Mouse (Mus musculus) adrenal gland, adult 18-20 months (tissue): Measurements from ENCODE around the gene Ccdc121. TPM values are rescaled to one million over a fixed set of nuclear protein-coding genes. Genes with fewer than 3 reads are reported as not detected.
"Not testable (repeated sequence)": the region's sequence is repeated elsewhere in the genome, so short reads cannot be mapped to it uniquely, and the experiment has no call there.

Experiments used
- DNase-seq, 2 experiments: peaks; one replicate each; pipeline ENCODE4 v3.0.0; 2021 to 2022; ENCODE audit warnings: low spot score in 2 of 2
- total RNA-seq, 2 experiments: library from RNA; stranded (reverse); gene quantifications; 1 replicate in 1 of 2; 2 replicates in 1 of 2; pipeline ENCODE4 v1.2.3; 2021

Gene Ccdc121
- total RNA-seq, 2 experiments from 2014 or later: not detected

DNA sequence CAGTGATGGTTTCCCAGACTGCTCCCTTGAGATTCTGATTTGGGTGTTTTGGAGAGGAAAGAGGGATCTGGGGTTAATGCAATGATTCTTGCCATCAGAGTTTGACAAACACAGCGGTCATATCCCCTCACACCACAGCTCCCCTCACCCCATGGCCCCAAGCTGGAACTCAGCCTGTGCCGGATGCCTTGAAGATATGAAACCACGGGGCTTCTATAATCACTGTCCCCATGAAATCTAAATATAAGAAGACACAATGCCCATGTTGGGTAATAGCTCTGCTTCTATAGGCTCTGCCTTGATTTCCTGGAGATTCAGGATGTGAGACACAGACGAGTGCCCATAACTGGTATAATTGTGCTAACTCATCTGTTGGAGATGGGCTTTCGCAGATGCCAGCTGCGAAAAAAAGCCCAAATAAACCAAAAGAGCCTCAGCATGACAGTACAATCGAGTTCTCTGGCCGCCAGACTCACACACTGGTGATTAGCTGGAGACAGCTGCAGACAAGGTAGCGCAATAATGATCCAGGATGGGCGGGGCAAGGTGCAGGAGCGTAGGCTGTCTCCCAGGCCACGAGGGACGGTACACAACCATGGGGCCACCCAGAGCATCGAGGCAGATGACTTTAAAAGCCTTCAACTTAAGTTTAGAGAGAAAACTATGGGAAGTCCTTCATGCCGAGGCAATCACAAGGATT is 1.3 kb upstream of the Ccdc121 start:
- no peak for DNase-seq

DNA sequence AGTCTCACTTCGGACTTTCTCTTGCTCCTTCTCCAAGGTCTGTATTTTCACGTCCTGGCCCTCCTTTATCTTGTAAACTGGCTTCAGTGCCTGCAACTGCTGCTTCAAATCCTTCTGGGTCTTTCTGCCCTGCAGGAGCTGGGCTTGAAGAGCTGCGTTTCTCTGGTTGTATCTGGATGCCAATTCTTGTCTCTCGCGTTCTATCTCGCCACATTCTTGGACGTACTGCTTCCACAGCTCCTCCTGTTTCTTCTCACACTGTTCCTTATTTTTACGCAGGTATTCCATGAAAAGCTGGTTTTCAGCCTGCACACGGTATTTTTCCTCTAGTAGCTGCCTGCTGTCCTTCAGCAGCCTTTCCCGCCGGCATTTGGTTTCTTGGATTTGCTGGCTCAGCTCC is 396 bp downstream of the Ccdc121 start:
- DNase-seq: not testable (repeated sequence)

- no peak for DNase-seq
Measured at GRCm38 (mm10) chr1:181505367-181505766, 5.9 kb downstream of the Ccdc121 start.

DNA sequence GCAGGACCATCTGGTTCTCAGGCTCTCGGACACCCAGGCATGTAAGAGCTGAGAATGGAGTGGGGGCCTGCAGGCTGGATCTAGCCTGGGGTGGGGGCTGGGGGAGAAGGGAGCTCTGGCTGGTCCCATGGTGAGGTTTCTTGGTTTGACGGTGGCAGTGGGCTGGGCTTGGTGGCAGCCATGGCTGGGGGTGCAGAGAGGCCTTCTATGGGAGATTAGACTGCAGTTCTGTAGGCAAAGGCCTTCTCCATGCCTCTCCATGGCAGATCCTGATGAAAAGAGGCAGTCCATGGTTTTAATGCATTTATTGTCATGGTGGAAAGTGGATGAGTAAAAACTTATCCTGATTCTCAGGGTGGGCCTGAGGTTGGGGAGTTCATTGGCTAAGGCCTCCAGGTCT is 7.8 kb downstream of the Ccdc121 start:
- DNase-seq: no peak

DNA sequence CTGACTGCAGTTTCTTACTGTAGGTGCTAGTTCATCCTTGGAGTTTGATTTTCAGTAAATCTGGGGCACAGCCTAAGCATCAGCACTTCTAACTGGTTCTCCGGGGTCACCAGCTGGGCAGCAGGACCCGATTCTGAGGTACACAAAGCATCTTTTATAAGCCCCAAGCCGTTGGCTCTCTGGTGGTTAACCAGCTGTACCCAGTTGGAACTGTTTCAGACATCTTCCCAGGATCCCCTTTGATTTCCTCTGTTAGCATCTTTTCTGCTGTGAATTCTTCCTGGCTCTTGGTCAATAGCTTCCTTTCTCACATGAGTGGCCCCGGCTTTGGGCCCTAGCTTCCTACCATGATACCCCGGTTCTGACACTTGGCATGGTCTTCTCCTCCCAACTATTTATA is 26.6 kb downstream of the Ccdc121 start:
- no peak for DNase-seq

DNA sequence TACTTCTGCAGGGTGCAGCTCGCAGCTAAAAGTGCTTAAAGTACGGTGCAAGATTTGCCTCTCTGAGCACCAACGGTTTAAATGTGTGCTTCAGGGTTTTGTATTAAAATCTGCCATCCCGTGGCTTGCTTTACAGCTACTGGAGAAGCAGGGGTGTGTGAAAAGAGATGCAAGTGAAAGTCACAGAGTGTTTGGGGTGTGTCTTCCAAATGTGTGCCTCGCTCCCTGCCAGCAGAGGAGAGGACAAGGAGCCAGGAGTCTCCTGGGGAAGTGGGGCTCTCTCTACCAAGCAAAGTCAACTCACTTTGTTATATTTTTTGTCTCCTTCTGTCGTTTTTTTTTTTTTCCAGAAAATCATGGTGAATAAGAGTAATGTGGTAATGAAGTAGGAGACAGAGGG is 34.7 kb downstream of the Ccdc121 start:
- no peak for DNase-seq

DNA sequence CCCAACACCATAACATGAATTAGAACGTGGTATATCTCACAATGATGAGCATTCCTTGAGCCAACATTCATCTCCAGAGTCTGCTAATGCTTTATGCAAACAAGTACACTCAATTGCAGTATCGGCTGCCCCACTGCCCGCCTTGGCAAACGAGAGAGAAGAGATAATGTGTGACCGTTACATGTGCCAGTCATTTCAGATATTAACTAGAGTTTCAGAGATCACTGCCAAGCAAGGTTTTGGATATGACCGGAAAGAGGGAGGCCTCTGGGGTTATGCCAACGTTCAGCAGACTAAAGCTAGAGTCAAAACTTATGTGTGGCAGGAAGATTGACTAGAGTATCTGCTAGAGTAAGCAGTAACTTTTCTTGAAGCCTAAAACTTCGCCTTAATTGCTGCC is 35.1 kb downstream of the Ccdc121 start:
- DNase-seq: no peak

DNA sequence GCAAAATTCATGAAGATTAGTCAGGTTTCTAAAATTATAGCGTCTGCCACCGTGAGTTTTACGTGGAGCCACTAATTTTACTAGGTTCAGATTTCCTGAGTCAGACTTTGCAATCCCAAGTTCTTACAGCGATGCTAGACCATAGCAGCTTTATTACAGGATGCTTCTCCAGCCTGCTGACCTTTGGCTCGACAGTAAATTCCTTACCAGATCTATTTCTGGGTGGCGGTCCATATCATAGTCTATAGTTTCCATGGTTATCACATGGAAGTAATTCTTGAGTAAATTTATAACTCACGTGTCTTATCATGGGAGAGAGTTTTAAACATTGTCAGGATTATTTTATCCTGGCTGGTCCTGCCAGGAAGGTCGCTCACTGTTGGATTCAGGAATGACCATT is 41.8 kb downstream of the Ccdc121 start:
- DNase-seq: no peak

DNA sequence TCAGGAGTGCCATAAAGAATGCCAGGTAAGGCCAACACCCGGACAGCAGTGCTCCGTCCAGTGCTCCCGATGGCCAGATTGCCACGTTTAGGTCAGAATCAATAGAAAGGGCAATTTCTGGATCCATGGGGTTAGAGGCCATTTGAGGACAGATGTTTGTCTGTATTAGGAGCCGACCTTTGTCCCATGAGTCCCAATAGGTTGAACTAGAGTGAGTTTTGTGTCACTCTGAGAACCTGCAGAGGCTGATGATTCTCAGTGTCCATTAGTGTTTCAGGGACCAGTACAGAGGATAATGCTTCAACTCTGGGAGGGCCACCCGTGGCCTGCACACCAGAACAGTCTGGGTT is 44.0 kb downstream of the Ccdc121 start:
- DNase-seq: no peak

DNA sequence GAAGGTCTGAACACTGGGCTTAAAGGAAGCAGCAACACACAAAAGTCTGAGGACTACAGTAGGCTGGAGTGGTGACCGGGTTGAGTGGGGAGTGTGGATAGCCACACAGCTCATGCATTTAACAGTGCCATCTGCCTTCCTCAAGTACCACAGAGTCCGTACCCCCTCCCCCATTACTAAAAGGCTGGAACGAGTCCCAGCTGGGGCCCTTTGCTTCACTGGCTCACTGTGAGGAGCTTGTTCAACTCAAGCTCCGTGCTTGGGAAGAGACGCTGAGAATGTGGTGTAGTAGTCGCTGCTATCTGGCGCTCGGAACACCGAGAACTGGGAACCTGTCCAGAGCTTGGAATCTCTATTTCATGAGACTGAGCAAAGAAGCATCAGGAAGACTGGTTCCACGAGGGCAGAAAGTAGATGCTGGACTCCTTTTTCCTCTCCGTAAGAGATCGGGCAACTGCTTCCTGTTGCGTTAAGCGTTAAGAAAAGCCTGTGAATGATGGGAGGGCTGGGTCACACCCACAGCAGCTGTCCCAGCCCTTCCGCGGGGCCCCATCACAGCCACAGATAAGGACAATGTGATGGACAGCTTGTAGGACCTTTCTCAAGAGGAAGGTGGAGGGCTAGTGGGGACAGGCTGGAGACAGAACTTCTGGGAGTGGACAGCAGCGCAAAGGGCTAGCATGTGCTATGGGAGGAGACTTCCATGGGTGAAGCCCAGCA is 44.5 kb downstream of the Ccdc121 start:
- no peak for DNase-seq

DNA sequence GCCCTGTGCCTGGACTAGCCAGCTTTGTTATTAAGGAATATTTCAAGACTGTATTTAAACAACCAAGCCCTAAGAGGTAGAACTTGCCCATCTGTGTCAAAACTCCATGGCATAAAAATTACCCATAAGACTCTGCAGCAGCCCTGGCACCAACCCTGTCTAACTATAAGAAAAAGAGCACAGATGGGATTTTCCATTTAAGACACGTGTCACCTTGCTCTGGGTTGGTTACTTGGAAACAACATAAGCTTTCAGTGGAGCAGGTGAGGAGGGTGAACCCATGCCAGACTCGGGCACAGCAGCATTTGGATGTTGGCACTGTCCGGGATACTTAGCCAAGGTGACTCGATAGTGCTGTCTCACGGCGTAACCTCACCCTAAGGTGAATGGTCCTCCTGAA is 45.2 kb downstream of the Ccdc121 start:
- DNase-seq: no peak

DNA sequence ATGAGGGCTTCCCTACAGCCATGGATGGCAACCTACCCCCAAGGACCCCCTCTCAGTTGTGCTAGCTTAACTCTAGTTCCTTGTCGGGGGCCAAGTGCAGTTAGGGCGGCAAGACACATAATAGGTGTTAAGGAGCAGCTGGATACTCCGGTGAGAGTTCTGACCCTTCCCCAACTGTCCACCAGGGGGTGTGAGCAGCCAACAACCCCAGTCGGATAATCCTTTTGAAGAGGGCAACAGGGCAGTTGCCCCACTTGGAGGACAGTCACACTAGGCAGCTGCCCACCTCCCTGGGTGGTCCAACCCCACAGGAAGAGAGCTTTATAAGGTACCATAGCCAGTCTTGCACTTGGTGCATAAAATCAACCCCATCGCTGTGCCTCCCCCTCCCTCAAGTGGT is 46.2 kb downstream of the Ccdc121 start:
- peak in 1 of 2 experiments; percentile 33 for DNase-seq

- DNase-seq: no peak
Measured at GRCm38 (mm10) chr1:181462906-181463179, 48.4 kb downstream of the Ccdc121 start.

DNA sequence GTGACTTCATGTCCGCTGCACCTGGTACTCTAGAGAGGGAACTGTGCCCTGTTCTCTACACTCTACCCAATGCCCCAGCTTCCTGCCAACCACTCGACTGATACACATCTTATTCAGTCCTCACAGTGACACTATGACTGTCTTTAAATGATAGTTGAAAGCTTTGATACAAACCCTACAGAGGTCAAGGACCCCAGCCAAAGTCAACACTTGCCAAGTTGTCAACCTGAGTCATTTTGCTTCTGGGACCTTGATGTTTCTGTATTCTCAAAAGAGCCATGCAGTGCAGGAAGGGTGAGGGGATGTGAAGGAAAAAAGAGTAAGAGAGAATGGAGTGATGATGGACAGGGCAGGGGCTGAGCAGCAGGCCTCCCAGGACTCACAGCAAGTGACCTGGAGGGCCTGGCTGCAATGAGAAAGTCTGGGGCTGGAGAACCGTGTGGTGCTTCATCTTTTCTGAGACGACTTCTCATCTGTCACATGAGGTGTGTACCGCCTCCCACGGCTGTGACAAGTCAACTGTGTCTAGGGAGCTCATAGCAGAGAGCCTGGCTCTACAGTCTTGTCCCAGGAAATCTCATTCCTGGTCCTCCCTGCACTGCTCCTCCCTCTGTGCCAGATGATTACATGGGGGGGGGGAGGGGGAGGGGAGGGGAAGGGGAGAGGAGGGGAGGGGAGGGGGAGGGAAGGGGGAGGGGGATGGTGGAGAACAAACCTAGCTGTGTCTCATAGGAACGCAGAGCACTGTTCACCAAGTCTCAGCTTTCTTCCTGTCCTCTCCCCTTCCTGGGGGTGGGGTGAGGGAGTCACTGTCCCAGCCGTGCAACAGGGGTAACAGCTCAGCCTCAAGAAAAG is 49.0 kb downstream of the Ccdc121 start:
- DNase-seq: peak in 1 of 2 experiments; percentile 6

DNA sequence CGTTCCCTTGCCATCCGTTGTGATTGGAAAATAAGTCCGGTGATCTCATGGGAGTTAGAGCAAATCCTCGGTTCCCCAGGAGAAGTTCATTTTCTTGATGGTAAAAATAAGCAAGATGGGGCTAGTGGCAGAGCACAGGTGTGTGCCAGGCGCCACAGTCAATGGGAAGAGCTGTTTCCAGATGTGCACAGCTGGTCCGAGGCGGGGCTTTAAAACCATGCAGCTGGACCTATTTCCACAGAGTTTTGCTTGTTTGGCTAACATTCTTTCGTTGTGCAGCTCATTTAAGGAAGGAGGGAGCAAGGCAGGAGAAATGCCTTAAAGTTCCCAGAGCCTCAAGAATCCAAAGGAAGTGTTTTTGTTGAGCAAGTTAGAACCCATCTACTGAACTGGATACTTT is 49.8 kb downstream of the Ccdc121 start:
- no peak for DNase-seq

GRCm38 (mm10) chr1:181460283-181460682 is 51.0 kb downstream of the Ccdc121 start:
- no peak for DNase-seq

Other genes starting within 250 kb of the Ccdc121 start
- not detected for gene Cnih3, start 158.8 kb downstream of the Ccdc121 start, total RNA-seq
- gene Dnah14, start 65.1 kb upstream of the Ccdc121 start, total RNA-seq: not detected